Mouse (Mus musculus): Measurements from ENCODE around the gene Necab2.

Necab2 gene

DNA sequence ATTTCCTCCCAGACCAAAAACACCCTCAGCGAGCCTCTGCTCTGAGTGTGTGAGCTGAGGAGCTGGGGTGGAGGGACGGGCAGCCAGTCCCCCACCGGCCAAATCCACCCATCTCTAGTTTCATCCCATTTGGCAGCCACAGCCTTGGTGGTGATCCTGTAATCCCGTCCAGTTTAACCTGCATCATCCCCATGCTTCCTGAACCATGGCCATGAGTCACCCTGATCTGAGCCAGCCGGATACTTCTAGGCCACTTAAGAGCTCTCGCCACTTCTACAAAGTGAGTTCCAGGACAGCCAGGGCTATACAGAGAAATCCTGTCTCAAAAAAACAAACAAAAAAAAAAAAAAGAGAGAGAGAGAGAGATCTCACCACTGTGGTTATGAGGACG, 18.2 kb upstream of the Necab2 start:
- no peak for DNase-seq (ENCODE audit: low spot score)

DNA sequence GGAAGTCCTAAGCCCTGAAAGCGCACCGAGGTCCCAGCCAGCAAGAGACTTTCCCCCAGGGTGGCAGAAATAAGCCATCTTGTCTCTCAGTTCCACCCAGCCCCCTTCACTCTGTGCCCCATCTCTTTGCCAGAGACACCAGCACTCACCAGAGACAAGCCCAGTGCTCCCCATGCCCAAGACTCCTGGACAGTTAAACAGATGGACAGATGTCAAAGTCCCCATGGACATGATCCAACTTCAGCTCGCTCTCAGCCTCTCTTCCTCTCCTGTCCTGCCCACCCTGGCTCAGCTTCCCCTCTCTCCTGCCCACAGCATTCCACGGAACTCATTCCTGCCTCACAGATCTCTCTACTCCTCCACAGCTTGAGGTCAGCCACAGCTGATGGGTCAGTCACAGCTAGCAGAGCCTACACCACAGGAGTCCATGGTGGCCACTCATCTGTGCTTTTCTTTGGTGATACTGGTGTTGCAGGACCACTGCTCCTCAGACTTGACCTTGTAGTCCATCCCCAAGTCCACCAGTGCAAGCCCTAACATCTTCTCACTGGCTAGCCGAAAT, 17.7 kb upstream of the Necab2 start:
- no peak for DNase-seq (ENCODE audit: low spot score)

- DNase-seq (ENCODE audit: low spot score): no peak
Observed at GRCm38 (mm10) chr8:119429552-119429951, 17.0 kb upstream of the Necab2 start.

GRCm38 (mm10) chr8:119430250-119430649, 16.3 kb upstream of the Necab2 start:
- no peak for DNase-seq (ENCODE audit: low spot score)

DNA sequence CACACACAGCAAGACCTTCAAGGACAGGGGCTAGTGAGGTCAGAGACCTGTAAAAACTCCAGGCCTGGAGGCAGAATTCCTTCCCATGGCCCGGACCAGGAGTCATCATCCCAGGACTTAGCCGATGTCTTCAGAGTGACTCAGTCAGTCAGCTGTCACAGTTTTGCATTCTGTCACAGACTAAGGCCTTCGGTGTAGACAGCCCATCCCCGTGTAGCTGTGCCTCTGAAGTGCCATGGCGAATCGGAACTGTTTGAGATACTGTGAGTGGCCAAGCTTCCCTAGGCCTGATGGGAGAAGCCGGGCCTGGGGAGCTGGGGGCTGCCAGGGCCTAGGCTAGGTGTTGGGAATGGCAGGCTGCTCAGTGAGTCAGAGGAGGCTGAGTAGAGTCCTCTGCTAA, 15.8 kb upstream of the Necab2 start:
- no peak for DNase-seq (ENCODE audit: low spot score)

DNA sequence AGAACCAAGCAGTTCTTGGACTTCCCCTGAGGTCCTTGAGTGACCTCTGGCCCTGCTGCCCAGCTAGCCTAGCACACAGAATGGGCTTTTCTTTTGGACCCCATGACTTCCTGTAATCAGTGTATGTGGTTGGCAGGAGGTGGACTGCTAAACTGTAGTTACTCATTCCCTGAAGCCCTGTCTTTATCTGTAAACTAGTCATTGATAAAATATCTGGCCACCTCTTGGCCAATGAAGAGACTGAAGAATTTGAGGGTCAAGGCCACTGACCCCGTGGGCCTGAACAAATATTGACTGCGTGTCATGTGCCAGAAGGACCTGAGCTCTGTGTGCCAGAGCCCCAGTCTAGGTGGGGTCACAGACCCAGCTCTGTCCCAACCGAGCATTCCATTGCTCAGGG, 14.1 kb upstream of the Necab2 start:
- DNase-seq (ENCODE audit: low spot score): no peak

DNA sequence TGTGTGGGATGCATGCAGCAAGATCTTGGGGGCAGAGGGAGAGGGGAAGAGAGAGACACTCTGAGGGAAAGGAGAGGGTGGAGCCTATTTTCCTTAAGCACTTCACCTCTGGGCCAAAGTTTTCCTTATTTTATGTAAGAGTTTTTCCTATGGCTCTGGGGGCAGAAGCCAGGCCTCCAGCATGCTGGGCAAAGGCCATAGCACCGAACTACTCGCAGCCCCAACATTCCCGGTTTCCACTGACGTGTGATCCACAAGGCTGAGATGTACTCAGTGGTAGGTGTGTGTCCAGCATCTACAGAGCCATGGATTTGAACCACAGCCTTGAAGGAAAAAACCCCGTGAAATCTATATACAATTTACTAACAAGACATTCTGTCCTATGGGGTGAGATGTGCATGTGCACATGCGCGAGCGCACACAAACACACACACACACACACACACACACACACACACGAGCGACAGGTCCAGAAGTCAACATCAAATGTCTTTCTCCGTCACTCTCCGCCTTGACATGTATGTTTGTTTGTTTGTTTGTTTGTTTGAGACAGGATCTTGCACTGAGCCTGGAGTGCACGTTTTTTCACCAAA, 12.8 kb upstream of the Necab2 start, which contains the start of gene Osgin1:
Osgin1 (plus strand) TSS at position 543 of the 593 bp plus-strand sequence.
- no peak for DNase-seq (ENCODE audit: low spot score)

DNA sequence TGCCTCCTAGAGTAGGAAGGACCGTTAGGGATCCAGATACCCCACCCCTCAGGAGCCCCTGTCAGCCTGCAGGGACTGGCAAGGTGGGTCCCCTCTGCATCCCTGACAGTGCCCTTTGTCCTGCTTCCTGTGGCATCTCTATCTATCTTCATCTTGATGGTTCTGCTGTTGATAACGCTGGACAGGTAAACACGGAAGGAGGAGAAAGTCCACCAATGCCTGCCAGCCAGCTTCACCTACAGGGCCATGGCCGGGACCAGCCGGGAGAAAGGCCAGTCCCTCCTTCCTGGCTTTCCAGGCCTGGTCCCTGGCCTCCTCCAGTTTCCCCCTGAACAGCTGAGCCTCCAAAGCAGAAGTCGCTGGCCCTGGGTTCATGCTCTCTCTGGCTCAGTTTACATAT, 11.9 kb upstream of the Necab2 start:
- no peak for DNase-seq (ENCODE audit: low spot score)

GRCm38 (mm10) chr8:119435527-119435926, 11.0 kb upstream of the Necab2 start:
- DNase-seq (ENCODE audit: low spot score): no peak

- no peak for DNase-seq (ENCODE audit: low spot score)
Observed at GRCm38 (mm10) chr8:119436331-119436730, 10.2 kb upstream of the Necab2 start.

GRCm38 (mm10) chr8:119436933-119437332, 9.6 kb upstream of the Necab2 start:
- DNase-seq (ENCODE audit: low spot score): no peak

- no peak for DNase-seq (ENCODE audit: low spot score)
Observed at GRCm38 (mm10) chr8:119437506-119437905, 9.0 kb upstream of the Necab2 start.

DNA sequence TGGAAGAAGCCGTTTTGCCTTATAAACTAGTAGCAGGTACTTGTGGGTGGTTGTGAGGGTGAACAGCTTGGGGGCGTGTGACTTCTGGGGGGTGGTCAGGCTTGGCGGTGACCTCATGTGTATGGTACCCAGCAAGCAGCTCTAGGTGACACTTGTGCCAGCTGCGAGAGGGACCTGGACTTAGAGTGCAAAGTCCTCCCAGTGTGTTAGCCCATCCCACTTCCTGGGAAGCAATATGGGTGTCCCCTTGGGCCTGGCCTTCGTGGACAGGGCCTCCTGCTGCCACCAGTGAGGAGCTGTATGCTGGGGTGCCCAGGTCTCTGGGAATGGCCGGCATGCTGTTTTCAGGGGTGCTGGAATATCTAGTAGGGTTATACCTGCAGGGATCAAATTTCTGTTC, 7.6 kb upstream of the Necab2 start:
- no peak for DNase-seq (ENCODE audit: low spot score)

DNA sequence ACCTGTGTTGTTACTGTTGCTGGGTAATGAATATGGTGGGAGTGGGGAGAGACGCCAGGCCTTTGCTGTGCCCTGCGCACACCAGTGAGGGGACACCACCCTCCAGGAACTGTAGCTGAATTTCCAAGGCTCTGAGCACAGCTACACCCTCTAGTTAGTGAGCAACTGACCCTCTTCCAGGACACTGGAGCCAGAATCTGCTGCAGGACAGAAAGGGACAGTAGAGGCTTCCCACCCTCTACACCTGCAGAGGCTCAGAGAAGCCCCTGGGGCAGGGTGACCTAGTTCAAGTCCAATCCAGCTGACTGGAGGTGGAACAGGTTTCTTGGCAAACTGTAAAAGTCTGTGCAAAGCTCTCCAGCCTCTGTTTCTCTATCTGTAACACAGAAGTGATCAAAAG, 7.1 kb upstream of the Necab2 start:
- DNase-seq (ENCODE audit: low spot score): no peak

DNA sequence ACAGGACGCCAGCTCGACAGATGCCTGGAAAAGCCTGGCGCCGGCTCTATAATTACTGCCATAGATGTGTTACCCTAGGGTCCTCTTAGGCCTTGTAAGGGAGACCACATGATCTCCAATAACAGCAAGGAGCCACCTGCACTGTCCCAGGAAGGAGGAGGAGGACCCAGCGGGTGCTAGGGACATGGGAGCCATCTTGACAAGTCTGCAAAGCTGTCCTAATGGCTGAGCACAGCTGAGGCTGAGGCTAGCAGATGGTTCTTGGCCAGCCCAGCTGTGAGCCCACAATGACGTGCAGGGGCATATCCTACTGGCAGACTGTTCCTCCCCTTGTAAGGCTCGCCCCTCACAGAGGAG, 6.6 kb upstream of the Necab2 start:
- DNase-seq (ENCODE audit: low spot score): no peak

- DNase-seq (ENCODE audit: low spot score): no peak
Observed at GRCm38 (mm10) chr8:119440250-119440951, 6.1 kb upstream of the Necab2 start.

- DNase-seq (ENCODE audit: low spot score): no peak
Observed at GRCm38 (mm10) chr8:119440952-119441270, 5.6 kb upstream of the Necab2 start.

GRCm38 (mm10) chr8:119442013-119442412, 4.5 kb upstream of the Necab2 start:
- no peak for DNase-seq (ENCODE audit: low spot score)

DNA sequence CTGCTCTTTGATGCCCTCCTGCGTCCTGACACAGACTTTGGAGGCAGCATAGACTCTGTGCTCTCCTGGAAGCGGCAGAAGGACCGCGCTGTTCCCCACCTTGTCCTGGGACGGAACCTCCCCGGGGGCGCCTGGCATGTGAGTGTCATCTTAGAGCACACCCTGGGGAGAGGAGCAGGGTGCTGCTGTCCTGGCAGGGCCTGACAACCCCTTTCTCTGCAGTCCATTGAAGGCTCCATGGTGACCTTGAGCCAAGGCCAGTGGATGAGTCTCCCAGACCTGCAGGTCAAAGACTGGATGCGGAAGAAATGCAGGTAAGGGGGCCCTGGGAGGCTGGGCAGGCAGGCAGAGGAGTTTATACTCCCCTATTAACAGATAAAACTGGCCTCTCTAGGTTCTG, 3.5 kb upstream of the Necab2 start:
- no peak for DNase-seq (ENCODE audit: low spot score)

DNA sequence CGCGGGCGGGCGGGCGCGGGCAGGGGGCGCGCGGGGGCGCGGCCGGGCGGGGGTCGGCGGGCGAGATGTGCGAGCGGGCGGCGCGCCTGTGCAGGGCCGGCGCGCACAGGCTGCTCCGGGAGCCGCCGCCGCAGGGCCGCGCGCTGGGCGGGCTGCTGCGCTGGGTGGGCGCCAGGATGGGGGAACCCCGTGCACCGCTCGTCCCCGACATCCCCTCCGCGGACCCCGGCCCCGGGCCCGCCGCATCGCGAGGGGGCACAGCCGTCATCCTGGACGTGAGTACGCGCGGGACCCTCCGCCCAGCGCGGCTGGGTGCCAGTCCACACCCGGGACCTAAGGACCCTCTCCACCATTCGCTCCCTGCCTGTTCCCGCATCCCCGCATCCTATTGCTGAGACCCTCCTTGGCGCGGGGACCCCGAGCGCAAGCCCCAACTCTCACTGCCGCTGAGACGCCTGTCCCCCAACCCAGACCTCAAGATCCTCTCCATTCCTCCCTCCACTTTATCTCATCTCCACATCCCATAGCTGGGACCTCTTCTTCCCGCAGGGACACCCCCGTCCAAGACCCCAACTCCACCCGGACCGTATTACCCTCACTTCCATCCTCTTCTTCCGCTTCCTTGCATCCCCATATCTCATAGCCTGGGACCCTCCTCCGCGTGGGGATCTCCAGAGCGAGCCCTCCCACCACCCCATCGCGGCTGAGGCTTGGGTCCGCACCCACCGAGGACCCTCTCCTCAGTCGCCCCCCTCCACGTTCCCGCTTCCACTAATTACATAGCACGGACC, 666 bp downstream of the Necab2 start:
- DNase-seq (ENCODE audit: low spot score): no peak

DNA sequence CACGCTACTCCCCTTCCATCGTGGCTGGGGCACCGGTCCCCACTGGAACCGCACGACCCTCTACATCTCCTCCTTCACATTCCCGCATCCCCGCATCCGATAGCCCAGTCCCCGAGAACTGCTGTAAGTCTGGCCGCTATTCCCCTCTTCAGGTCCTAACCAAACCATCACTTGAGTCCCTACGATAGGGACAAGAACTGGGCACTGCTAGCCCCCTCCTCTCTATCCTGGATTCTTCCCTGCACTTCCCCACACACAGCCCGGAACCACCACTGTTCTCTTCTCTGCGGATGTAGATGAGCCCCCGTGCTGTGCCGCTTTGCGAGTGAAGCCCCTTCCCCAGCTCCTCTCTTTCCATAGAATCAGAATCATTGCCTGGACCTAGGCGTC, 1.3 kb downstream of the Necab2 start:
- DNase-seq (ENCODE audit: low spot score): no peak

DNA sequence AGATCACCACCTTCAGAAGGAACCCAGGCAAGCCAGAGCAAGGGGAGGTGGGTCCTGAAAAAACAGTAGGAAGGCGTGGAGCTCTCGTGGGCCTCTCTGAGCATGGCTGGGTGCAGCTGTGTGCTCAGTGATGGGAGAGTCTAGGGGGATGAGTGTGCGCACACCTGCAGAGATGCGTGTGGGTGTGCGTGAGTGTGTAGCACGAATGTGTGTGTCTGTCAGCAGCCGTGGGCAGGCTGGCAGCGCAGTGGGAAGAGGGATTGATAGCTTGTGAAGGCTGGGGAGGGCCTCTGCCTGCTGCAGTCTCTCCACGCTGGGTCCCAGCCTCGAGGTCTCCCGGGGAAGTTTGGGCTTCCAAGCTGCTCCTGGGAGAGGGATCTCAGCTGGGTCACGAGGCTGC, 3.1 kb downstream of the Necab2 start:
- no peak for DNase-seq (ENCODE audit: low spot score)

DNA sequence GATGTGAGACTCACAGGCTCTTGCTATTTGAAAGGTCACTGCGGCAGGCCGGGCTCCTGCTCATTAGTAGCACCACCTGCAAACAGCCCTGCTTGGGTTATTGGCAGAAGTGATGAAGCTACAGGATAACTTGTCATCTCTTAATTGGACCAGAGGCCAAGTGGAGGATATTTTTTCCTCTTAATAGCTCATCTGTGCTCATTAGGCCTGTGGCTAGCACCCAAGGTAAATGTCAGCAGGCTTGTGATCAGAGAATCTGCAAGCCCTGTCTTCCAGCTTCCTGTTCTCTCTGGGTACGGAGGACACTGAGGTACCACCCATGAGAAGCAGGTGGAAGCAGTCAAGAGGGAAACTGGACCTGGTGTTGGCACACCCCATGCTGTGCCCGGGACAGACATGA, 4.6 kb downstream of the Necab2 start:
- no peak for DNase-seq (ENCODE audit: low spot score)

Measured in ovary, postnatal 10 days (tissue).